Mouse (Mus musculus) cerebral cortex, adult 2 months (tissue): ENCODE results near the gene Ppp1r12a.

Experiments used
- WGBS: fragments of 180-500 bp; shearing (Covaris S2); methylation state at CpG from one replicate; pipeline ENCODE4 v1.1.7; 2018; 5-methylcytosine and 5-hydroxymethylcytosine counted together

Gene Ppp1r12a

GRCm38 (mm10) chr10:108162297-108163020, 466 bp downstream of the Ppp1r12a start:
- under 1% methylated on average over 69 of the region's 79 CpGs for WGBS

GRCm38 (mm10) chr10:108163021-108163410, 1.0 kb downstream of the Ppp1r12a start:
- under 1% methylated on average over 12 of the region's 12 CpGs for WGBS

GRCm38 (mm10) chr10:108163451-108163850, 1.5 kb downstream of the Ppp1r12a start:
- 3% methylated on average over 3 of the region's 3 CpGs for WGBS

DNA sequence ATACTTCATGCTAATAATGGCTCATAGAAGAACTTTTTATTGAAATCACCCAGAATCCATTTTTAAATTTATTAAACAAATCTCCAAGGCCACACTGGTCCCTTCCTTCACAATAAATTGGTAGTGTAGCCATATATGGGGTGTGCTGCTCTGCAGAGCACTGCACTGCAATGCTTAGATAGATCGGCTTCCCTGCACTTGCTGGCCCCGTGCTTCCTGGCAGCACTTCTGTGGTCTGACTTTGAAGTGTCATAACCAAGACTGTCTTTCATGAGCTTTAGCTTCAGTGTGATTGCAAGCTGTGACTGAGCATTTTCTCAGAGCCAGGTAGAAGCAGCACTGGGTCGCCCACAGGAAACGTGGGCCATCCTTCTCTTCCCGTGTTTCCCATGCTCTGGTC, 5.8 kb downstream of the Ppp1r12a start:
- 38% methylated on average over 5 of the region's 5 CpGs for WGBS

DNA sequence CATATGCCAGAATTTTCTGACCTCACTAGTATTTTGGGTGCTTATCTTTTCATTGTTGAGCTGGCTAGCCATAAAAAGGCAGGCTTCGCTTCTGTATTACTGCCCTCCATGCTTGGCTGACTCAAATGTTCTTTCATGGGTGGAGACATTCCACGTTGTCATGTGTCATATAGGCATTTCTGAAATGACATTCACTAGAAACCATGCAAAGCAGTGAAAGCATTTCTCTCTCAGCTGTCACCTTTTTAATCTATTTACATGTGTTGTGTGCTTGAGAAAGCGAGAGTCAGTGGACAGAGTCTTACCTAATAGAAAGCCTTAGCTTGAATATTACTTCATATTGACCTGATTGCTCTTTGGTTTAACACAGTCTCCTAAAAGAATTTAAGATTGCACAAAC, 8.8 kb downstream of the Ppp1r12a start:
- 61% methylated on average over 3 of the region's 3 CpGs for WGBS

DNA sequence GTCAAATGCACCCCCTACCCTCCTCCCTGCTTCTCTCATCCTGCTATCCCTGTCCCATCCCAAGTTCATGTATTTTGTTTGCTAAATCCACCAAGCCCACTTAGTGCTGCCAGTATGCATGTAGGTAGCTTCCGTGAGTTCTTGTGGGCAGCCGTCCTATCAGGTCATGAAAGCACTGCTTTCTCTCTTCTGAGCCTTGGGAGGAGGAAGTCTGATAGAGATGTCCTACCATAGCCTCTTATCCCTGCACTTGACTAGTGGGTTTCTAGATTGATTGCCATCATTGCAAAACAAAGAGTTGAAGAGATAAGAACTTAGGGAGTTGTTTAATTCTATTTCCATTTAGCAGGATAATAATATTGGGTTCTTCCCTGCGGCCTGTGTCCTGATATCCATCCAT, 9.6 kb downstream of the Ppp1r12a start:
- 64% methylated on average over 3 of the region's 3 CpGs for WGBS

GRCm38 (mm10) chr10:108172817-108173563, 11.0 kb downstream of the Ppp1r12a start:
- WGBS = 50% methylated on average over 6 of the region's 6 CpGs

DNA sequence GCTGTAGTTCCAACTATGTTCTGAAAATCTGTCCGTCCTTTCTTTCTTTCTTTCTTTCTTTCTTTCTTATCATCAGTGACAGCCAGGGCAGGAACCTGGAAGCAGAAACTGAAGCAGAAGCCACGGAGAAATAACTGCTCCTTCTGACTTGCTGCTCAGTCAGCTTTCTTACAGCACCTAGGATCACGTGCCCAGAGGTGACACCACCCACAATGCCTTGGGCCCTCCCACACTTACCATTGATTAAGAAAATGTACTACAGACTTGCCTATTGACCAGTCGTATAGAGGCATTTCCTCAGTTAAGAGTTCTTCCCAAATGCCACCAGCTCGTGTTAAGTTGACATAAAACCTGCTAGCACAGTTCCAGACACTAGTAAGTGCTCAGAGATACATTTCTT, 12.1 kb downstream of the Ppp1r12a start:
- 52% methylated on average over 5 of the region's 5 CpGs for WGBS

- WGBS = 40% methylated on average over 2 of the region's 2 CpGs
These were observed 13.9 kb downstream of the Ppp1r12a start for GRCm38 (mm10) chr10:108175885-108176284.

- WGBS = 56% methylated on average over 6 of the region's 6 CpGs
These were observed 16.4 kb downstream of the Ppp1r12a start for GRCm38 (mm10) chr10:108178285-108178848.

DNA sequence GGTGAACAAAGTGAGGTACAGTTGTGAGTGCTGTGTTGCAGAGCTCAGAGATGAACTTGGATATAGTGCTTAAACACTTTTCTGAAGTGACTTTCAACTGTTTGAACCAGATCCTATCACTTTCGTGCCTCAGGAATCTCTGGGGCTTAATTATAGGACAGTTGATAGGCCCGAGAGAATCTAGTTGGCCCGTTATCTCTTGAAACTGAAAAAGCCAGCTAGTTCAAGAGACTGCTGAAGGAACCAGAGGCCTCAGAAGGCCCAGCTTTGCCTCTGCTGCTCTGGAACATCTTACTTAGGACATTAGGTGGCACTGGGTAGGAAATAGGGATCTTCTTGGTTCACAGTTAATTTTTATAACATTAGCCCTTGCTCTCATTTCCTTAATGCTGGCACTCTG, 17.4 kb downstream of the Ppp1r12a start:
- 44% methylated on average over 3 of the region's 3 CpGs for WGBS

DNA sequence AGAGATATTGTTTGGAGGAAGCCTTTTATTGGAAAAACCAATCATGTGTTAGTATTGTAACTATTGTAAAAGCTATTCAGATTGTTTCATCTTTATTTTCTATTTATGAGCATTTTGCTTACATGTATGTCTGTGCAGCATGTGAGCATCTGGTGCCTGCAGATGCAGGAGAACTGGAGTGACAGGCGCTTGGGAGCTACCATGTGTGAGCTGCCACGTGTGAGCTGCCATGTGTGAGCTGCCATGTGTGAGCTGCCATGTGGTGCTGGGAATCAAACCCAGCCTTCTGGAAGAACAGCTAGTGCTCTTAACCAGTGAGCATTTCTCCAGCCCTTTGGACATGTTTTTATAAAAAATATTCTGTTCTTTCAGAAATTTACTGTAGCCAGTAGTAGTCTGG, 18.3 kb downstream of the Ppp1r12a start:
- WGBS = 59% methylated on average over 2 of the region's 2 CpGs

GRCm38 (mm10) chr10:108181893-108182292, 19.9 kb downstream of the Ppp1r12a start:
- 71% methylated on average over 3 of the region's 3 CpGs for WGBS

DNA sequence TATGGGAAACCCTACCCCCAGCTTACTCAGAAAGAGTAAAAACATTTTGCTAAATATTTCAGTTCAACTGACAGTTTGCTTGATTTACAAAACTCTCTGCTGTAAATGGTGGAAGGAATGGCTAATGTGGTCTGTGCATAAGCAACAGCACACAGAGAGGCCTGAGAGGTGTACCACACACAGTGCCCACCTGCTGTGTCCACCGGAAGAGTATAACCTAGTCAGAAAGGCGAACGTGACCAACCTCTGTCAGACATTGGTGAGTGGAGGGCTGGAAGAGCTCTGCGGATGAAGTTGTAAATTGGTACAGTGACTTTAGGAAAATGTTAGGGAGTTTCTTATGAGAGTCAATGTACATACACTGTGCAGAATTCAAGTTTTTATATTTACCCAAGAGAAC, 20.4 kb downstream of the Ppp1r12a start:
- 65% methylated on average over 4 of the region's 4 CpGs for WGBS

- 26% methylated on average over 8 of the region's 8 CpGs for WGBS
These were observed 22.8 kb downstream of the Ppp1r12a start for GRCm38 (mm10) chr10:108184763-108185162.

- WGBS = 55% methylated on average over 3 of the region's 3 CpGs
These were observed 23.3 kb downstream of the Ppp1r12a start for GRCm38 (mm10) chr10:108185265-108185664.

- 62% methylated on average over 2 of the region's 2 CpGs for WGBS
These were observed 27.3 kb downstream of the Ppp1r12a start for GRCm38 (mm10) chr10:108189303-108189702.

- 34% methylated on average over 3 of the region's 3 CpGs for WGBS
These were observed 28.0 kb downstream of the Ppp1r12a start for GRCm38 (mm10) chr10:108189986-108190385.

DNA sequence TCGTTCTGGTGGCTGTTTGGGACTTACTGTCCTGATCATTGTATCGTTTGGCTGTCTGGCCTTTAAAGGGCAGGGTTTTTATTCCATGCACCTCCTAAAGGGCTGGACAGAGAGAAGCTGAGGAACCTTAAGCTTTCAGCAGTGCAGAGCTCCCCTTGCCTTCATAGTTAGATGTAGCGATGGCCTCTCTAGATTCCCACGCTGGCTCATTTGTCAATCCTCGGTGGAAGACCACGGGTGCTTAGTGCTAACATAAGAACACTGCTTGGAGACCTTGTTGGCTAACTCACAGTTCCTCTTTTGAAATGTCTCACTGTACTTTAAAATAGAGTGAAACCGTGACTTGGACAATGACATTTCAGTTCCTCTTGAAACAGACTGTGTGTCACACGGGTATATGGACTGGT, 29.4 kb downstream of the Ppp1r12a start:
- 36% methylated on average over 8 of the region's 8 CpGs for WGBS

GRCm38 (mm10) chr10:108192306-108192705, 30.3 kb downstream of the Ppp1r12a start:
- WGBS = 16% methylated on average over 2 of the region's 2 CpGs

DNA sequence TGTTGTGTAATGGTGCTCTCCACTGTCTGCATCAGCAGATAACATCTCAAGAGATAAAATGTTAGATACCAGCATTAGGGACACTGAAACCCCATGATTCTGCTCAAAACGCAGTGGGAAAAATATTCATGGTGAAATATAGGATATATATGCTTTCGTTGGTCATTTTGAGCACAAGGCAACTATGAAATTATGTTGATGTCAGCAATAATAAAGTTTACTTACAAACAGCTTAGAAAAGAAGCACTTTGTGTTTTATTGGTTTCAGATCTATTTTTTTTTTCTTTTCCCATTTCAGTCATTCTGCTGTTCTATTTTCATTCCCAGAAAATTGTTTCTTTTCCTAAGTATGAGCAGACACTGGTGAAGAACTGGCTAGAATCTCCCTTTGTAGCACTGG, 34.1 kb downstream of the Ppp1r12a start:
- 69% methylated on average over 2 of the region's 2 CpGs for WGBS

- 97% methylated on average over 1 of the region's 1 CpGs for WGBS
These were observed 35.5 kb downstream of the Ppp1r12a start for GRCm38 (mm10) chr10:108197498-108197897.

DNA sequence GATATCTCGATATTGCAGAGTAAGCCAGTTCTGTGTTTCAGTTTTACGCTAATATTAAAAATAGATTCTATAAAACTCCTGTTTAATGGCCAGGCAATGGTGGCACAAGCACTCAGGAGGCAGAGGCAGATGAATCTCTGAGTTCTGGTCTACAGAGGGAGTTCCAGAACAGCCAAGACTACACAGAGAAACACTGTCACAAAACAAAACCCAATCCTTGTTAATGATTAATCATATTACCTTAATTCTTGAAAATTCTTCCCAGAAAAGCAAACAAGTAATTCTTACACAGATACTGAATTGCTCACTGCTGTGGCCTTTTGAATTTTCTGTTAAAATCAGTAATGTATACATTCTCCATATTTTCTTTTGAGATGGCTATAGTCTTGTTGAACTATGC, 37.0 kb downstream of the Ppp1r12a start:
- WGBS = 87% methylated on average over 2 of the region's 2 CpGs
